Mouse (Mus musculus) ES-E14 (cell line): ENCODE measurements around the gene Ccnb1ip1. TPM values are rescaled to one million over a fixed set of nuclear protein-coding genes. Genes with fewer than 3 reads are reported as not detected.

Experiments used
- DNase-seq: peaks from one replicate; pipeline ENCODE4 v3.0.0-alpha.2; 2013; ENCODE audit warnings: low read depth, low spot score
- H3K27ac ChIP-seq: 2 replicates; pipeline ENCODE4 v1.5.1; 2012; ENCODE audit warnings: low read depth, mild to moderate bottlenecking, low read length, moderate library complexity, mixed read lengths; ENCODE audit not compliant: poor library complexity, insufficient read depth, severe bottlenecking
- H3K36me3 ChIP-seq: 2 replicates; pipeline ENCODE4 v1.6.1; 2012; ENCODE audit warnings: mild to moderate bottlenecking, low read length, moderate library complexity, mixed read lengths; ENCODE audit not compliant: control insufficient read depth, poor library complexity, insufficient read depth, severe bottlenecking
- H3K4me1 ChIP-seq, 2 experiments: fragments of 150-350 bp in 1 of 2; sonication (generic) in 1 of 2; 2 replicates each; pipeline ENCODE4 v1.6.1; 2012; ENCODE audit warnings: low read length in 2 of 2, mild to moderate bottlenecking in 1 of 2, mixed read lengths in 1 of 2; ENCODE audit not compliant: control insufficient read depth in 2 of 2, insufficient read depth in 2 of 2, poor library complexity in 1 of 2
- H3K4me3 ChIP-seq, 2 experiments: fragments of 150-350 bp in 1 of 2; sonication (generic) in 1 of 2; 2 replicates each; pipeline ENCODE4 v1.5.1; 2012; ENCODE audit warnings: low read length in 2 of 2, low read depth in 1 of 2, mild to moderate bottlenecking in 1 of 2, mixed read lengths in 1 of 2; ENCODE audit not compliant: insufficient read depth in 1 of 2, poor library complexity in 1 of 2, severe bottlenecking in 1 of 2
- H3K9ac ChIP-seq: 2 replicates; pipeline ENCODE4 v1.6.1; 2012; ENCODE audit warnings: low read depth, mild to moderate bottlenecking, low read length, mixed read lengths; ENCODE audit not compliant: poor library complexity, insufficient read depth, severe bottlenecking
- H3K9me3 ChIP-seq: fragments of 150-350 bp; sonication (generic); 2 replicates; pipeline ENCODE4 v1.6.1; 2012; ENCODE audit warnings: low read depth, mild to moderate bottlenecking, low read length; ENCODE audit not compliant: control insufficient read depth, insufficient read depth
- CHD2 ChIP-seq: IDR thresholded peaks from 2 replicates; pipeline ENCODE4 v1.6.1; 2014; ENCODE audit warnings: mild to moderate bottlenecking, low read depth, low read length, inconsistent platforms
- HCFC1 ChIP-seq: IDR thresholded peaks from 2 replicates; pipeline ENCODE4 v1.6.1; 2012; ENCODE audit warnings: low read length, inconsistent platforms, borderline replicate concordance; ENCODE audit not compliant: insufficient read depth
- MAFK ChIP-seq: IDR thresholded peaks from 2 replicates; pipeline ENCODE4 v1.6.1; 2014; ENCODE audit warnings: mild to moderate bottlenecking, low read depth, low read length, inconsistent platforms; ENCODE audit not compliant: insufficient read depth
- ZC3H11A ChIP-seq: IDR thresholded peaks from 2 replicates; pipeline ENCODE4 v1.6.1; 2012; ENCODE audit warnings: low read depth, mild to moderate bottlenecking, inconsistent platforms, low read length, borderline replicate concordance
- ZNF384 ChIP-seq: IDR thresholded peaks from 2 replicates; pipeline ENCODE4 v1.6.1; 2012; ENCODE audit warnings: low read depth, low read length, inconsistent platforms
- in situ Hi-C, 2 experiments: fragments of 600-800 bp; cut with MboI; formaldehyde crosslinking; loops; one replicate each; pipeline ENCODE4 v1.15.1; 2025; ENCODE audit warnings: low sequenced_read_pairs in 2 of 2, inconsistent platforms in 1 of 2; ENCODE audit not compliant: unreplicated experiment in 2 of 2
- total RNA-seq: library from RNA; depleted of rRNA; stranded (reverse); fragments of 300-350 nt; gene quantifications from 2 replicates; pipeline ENCODE4 v1.2.3, GENCODE M21; 2012

The Ccnb1ip1 gene
- total RNA-seq, 1 experiment, result 24.1 TPM

GRCm38 (mm10) chr14:50795965-50796364 lies 11.6 kb downstream of the Ccnb1ip1 start:
- peaks cover 30% of the 10 kb centered on the region for H3K36me3 ChIP-seq
- H3K27ac ChIP-seq, result peak overlapping the region; percentile 11; the same call in 1 of the 2 replicates
- TF ChIP-seq MAFK, result no peak
- H3K9ac ChIP-seq, result peak overlapping the region; percentile 10; the same call in 1 of the 2 replicates
- DNase-seq, result no peak
- no peaks in the 10 kb centered on the region for H3K9me3 ChIP-seq
- in situ Hi-C loops, result no loop called here
- no peak overlapping the region for H3K4me3 ChIP-seq
- peaks cover 0 to 2% of the 10 kb centered on the region in 2 experiments; a peak in 1 of 4 replicates for H3K4me1 ChIP-seq

- H3K4me3 ChIP-seq, result peak overlapping the region; percentile 51 to 55
- no peak for TF ChIP-seq MAFK
- no peak for TF ChIP-seq HCFC1
- no peak for TF ChIP-seq ZNF384
- TF ChIP-seq CHD2, result no peak; the same call in 1 of the 2 replicates
- TF ChIP-seq ZC3H11A, result no peak
- peak overlapping the region; percentile 11; the same call in 1 of the 2 replicates for H3K27ac ChIP-seq
- in situ Hi-C loops, result no loop called here
- DNase-seq, result no peak
- no peaks in the 10 kb centered on the region for H3K9me3 ChIP-seq
- peaks cover 0 to 2% of the 10 kb centered on the region in 2 experiments; a peak in 1 of 4 replicates for H3K4me1 ChIP-seq
- H3K36me3 ChIP-seq, result peaks cover 31% of the 10 kb centered on the region
- peak overlapping the region; percentile 60 for H3K9ac ChIP-seq
These were observed 12.1 kb downstream of the Ccnb1ip1 start for GRCm38 (mm10) chr14:50795261-50795935.

GRCm38 (mm10) chr14:50788157-50788556 lies 19.4 kb downstream of the Ccnb1ip1 start:
- in situ Hi-C loops, result no loop called here
- peaks cover 12% of the 10 kb centered on the region for H3K36me3 ChIP-seq
- no peaks in the 10 kb centered on the region for H3K9me3 ChIP-seq
- TF ChIP-seq CHD2 (no peak), ZNF384 (no peak), HCFC1 (no peak), MAFK (no peak), ZC3H11A (no peak)
- no peak overlapping the region for H3K9ac ChIP-seq
- no peak overlapping the region for H3K4me3 ChIP-seq
- no peak for DNase-seq
- no peak overlapping the region for H3K27ac ChIP-seq
- H3K4me1 ChIP-seq, result peaks cover 1 to 2% of the 10 kb centered on the region in 2 experiments; a peak in 3 of 4 replicates

- Histone ChIP-seq H3K9ac (peak within 1 kb of the TSS; percentile 77), H3K27ac (peak within 1 kb of the TSS; percentile 28), H3K36me3 (peaks cover 9% of the 10 kb centered on the region), H3K9me3 (no peaks in the 10 kb centered on the region), H3K4me3 (peak within 1 kb of the TSS; percentile 83), H3K4me1 (peaks cover 1 to 6% of the 10 kb centered on the region in 2 experiments; a peak in 3 of 4 replicates)
- DNase-seq, result peak; percentile 89
- in situ Hi-C loops, result no loop called here
- TF ChIP-seq ZC3H11A (no peak), CHD2 (no peak)
These were observed 22.3 kb downstream of the Ccnb1ip1 start, which contains the start of gene Ttc5 for GRCm38 (mm10) chr14:50785251-50785637. Ttc5 (minus strand) TSS chr14:50785519.
